Mouse (Mus musculus): ENCODE data around the gene Omp. TPM values are rescaled to one million over a fixed set of nuclear protein-coding genes. Genes with fewer than 3 reads are reported as not detected.

The Omp gene
- polyA plus RNA-seq, 1 experiment from 2014 or later = 0.37 TPM

DNA sequence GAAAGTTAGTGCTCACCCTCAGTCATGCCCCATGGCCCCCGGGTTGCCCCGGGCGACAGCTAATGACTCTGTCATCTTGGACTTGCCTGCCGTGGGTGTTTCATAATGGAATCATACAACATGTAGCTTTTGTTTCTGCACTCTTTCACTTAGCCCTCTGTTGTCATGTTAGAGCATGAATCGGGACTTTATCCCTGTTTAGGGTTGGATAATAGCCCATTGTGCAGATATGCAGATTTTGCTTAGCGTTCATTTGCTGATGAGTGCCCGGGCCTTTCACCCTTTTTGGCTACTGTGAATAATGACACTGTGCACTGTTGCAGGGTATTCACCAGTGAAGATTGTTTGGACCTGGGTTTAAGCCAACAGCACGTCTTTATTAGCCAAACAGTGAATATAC, 41.3 kb upstream of the Omp start:
- H3K9me3 ChIP-seq (ENCODE audit: control insufficient read depth, low read length) = no peaks in the 10 kb centered on the region
- H3K27me3 ChIP-seq (replicated peaks; ENCODE audit: control insufficient read depth, insufficient read depth, low read length) = no peaks in the 10 kb centered on the region; the same call in 1 of the 2 replicates
- no peak overlapping the region for H3K9ac ChIP-seq (ENCODE audit: low read depth, low read length)
- no peak overlapping the region for H3K4me3 ChIP-seq (ENCODE audit: low read length)
- H3K36me3 ChIP-seq (ENCODE audit: control insufficient read depth, insufficient read depth, low read length) = no peaks in the 10 kb centered on the region
- no peak overlapping the region for H3K27ac ChIP-seq (ENCODE audit: low read length)
- H3K4me2 ChIP-seq (ENCODE audit: low read depth, low read length) = no peak overlapping the region
- WGBS = 72% methylated on average over 8 of the region's 8 CpGs
- no peak for ATAC-seq
- no peaks in the 10 kb centered on the region; the same call in 1 of the 2 replicates for H3K4me1 ChIP-seq (ENCODE audit: control insufficient read depth, insufficient read depth, low read length)

DNA sequence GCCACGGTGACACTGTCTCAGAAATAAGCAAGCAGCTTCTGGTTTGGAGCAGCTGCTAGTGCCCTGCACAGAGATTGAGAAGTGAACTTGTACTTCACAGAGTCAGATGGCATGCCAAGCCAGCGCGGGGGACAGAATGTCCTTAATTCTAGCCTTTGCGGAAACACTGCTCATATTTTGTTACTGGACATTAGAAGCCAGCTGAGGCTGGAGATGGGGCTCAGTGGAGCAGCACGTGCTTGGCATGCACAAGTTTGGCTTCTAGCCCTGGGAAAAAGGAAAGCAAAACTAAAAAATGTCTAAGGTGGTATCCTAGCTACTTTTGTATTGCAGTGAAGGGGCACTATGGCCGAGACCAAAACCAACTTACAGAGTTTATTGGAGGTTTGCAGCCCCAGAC, 40.0 kb upstream of the Omp start:
- no peak overlapping the region for H3K4me2 ChIP-seq (ENCODE audit: low read depth, low read length)
- no peak for ATAC-seq
- no peaks in the 10 kb centered on the region for H3K9me3 ChIP-seq (ENCODE audit: control insufficient read depth, low read length)
- WGBS = 79% methylated on average over 6 of the region's 6 CpGs
- no peak overlapping the region; the same call in 1 of the 2 replicates for H3K27ac ChIP-seq (ENCODE audit: low read length)
- no peak overlapping the region for H3K4me3 ChIP-seq (ENCODE audit: low read length)
- H3K9ac ChIP-seq (ENCODE audit: low read depth, low read length) = no peak overlapping the region
- H3K36me3 ChIP-seq (ENCODE audit: control insufficient read depth, insufficient read depth, low read length) = no peaks in the 10 kb centered on the region
- no peaks in the 10 kb centered on the region; the same call in 1 of the 2 replicates for H3K4me1 ChIP-seq (ENCODE audit: control insufficient read depth, insufficient read depth, low read length)
- no peaks in the 10 kb centered on the region for H3K27me3 ChIP-seq (replicated peaks; ENCODE audit: control insufficient read depth, insufficient read depth, low read length)

DNA sequence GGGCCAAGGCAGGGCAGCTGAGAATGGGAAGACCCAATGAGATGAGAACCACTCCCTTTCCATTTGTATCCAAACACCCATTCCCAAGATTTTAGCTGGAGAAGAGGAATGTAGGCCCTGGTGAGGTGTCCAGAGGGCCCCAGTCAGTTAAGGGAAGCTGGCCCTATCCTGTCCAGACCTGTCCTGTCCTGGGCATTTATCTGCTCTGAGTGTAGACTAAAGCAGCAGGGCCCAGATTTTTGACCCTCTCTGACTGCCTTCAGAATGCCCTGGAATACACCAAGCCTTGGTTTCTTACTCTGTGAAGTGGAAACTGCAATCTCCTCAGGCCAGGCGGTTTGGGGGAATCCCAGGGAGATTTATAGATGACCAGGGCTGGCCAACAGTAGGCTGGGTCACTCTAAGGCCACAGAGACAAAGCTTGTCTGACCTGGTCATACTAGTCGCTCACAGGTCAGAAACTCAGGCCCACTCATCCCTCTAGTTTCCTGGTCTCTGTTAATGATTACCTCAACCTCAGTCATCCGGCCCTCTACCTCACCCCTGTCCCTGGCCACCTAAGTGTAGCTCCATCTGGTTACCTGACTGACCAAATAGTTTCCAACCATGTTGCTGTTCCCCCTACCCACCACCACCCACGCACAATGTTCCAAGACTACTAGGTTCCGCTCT, 33.4 kb upstream of the Omp start:
- Histone ChIP-seq H3K4me2 (ENCODE audit: low read depth, low read length) (peak overlapping the region; percentile 83), H3K27ac (ENCODE audit: low read length) (peak overlapping the region; percentile 90), H3K27me3 (replicated peaks; ENCODE audit: control insufficient read depth, insufficient read depth, low read length) (no peaks in the 10 kb centered on the region), H3K9me3 (ENCODE audit: control insufficient read depth, low read length) (no peaks in the 10 kb centered on the region), H3K4me1 (ENCODE audit: control insufficient read depth, insufficient read depth, low read length) (peaks cover 33% of the 10 kb centered on the region), H3K4me3 (ENCODE audit: low read length) (peak overlapping the region; percentile 95), H3K36me3 (ENCODE audit: control insufficient read depth, insufficient read depth, low read length) (no peaks in the 10 kb centered on the region), H3K9ac (ENCODE audit: low read depth, low read length) (peak overlapping the region; percentile 83)
- peak; percentile 54 for ATAC-seq
- WGBS = 71% methylated on average over 5 of the region's 5 CpGs

- H3K4me1 ChIP-seq (ENCODE audit: control insufficient read depth, insufficient read depth, low read length) = peaks cover 33% of the 10 kb centered on the region
- H3K4me2 ChIP-seq (ENCODE audit: low read depth, low read length) = peak within 1 kb of the TSS; percentile 83
- no peaks in the 10 kb centered on the region for H3K27me3 ChIP-seq (replicated peaks; ENCODE audit: control insufficient read depth, insufficient read depth, low read length)
- peak within 1 kb of the TSS; percentile 90 for H3K27ac ChIP-seq (ENCODE audit: low read length)
- peak within 1 kb of the TSS; percentile 95 for H3K4me3 ChIP-seq (ENCODE audit: low read length)
- H3K9ac ChIP-seq (ENCODE audit: low read depth, low read length) = peak within 1 kb of the TSS; percentile 83
- WGBS = 2% methylated on average over 43 of the region's 44 CpGs
- peak; percentile 86 for ATAC-seq
- H3K9me3 ChIP-seq (ENCODE audit: control insufficient read depth, low read length) = no peaks in the 10 kb centered on the region
- H3K36me3 ChIP-seq (ENCODE audit: control insufficient read depth, insufficient read depth, low read length) = no peaks in the 10 kb centered on the region
Measured at GRCm38 (mm10) chr7:98177929-98178559, 32.7 kb upstream of the Omp start, which contains the start of gene Capn5. Gene Capn5, minus strand, starts transcription at chr7:98178274.

- 3% methylated on average over 9 of the region's 9 CpGs for WGBS
- H3K27ac ChIP-seq (ENCODE audit: low read length) = peak overlapping the region; percentile 70
- ATAC-seq = no peak
Measured at GRCm38 (mm10) chr7:98177566-98177928, 32.2 kb upstream of the Omp start.

GRCm38 (mm10) chr7:98177071-98177485, 31.8 kb upstream of the Omp start:
- H3K27me3 ChIP-seq (replicated peaks; ENCODE audit: control insufficient read depth, insufficient read depth, low read length) = no peaks in the 10 kb centered on the region
- H3K9ac ChIP-seq (ENCODE audit: low read depth, low read length) = peak overlapping the region; percentile 83
- ATAC-seq = no peak
- peaks cover 33% of the 10 kb centered on the region for H3K4me1 ChIP-seq (ENCODE audit: control insufficient read depth, insufficient read depth, low read length)
- 42% methylated on average over 2 of the region's 2 CpGs for WGBS
- H3K36me3 ChIP-seq (ENCODE audit: control insufficient read depth, insufficient read depth, low read length) = no peaks in the 10 kb centered on the region
- H3K4me3 ChIP-seq (ENCODE audit: low read length) = peak overlapping the region; percentile 95
- peak overlapping the region; percentile 83 for H3K4me2 ChIP-seq (ENCODE audit: low read depth, low read length)
- no peaks in the 10 kb centered on the region for H3K9me3 ChIP-seq (ENCODE audit: control insufficient read depth, low read length)
- peak overlapping the region; percentile 70; the same call in 1 of the 2 replicates for H3K27ac ChIP-seq (ENCODE audit: low read length)

More at GRCm38 (mm10) chr7:98177566-98177928, 32.2 kb upstream of the Omp start:
- peak overlapping the region; percentile 95 for H3K4me3 ChIP-seq (ENCODE audit: low read length)
- no peaks in the 10 kb centered on the region for H3K9me3 ChIP-seq (ENCODE audit: control insufficient read depth, low read length)
- peaks cover 33% of the 10 kb centered on the region for H3K4me1 ChIP-seq (ENCODE audit: control insufficient read depth, insufficient read depth, low read length)
- peak overlapping the region; percentile 83 for H3K4me2 ChIP-seq (ENCODE audit: low read depth, low read length)
- H3K27me3 ChIP-seq (replicated peaks; ENCODE audit: control insufficient read depth, insufficient read depth, low read length) = no peaks in the 10 kb centered on the region
- no peaks in the 10 kb centered on the region for H3K36me3 ChIP-seq (ENCODE audit: control insufficient read depth, insufficient read depth, low read length)
- H3K9ac ChIP-seq (ENCODE audit: low read depth, low read length) = peak overlapping the region; percentile 83

DNA sequence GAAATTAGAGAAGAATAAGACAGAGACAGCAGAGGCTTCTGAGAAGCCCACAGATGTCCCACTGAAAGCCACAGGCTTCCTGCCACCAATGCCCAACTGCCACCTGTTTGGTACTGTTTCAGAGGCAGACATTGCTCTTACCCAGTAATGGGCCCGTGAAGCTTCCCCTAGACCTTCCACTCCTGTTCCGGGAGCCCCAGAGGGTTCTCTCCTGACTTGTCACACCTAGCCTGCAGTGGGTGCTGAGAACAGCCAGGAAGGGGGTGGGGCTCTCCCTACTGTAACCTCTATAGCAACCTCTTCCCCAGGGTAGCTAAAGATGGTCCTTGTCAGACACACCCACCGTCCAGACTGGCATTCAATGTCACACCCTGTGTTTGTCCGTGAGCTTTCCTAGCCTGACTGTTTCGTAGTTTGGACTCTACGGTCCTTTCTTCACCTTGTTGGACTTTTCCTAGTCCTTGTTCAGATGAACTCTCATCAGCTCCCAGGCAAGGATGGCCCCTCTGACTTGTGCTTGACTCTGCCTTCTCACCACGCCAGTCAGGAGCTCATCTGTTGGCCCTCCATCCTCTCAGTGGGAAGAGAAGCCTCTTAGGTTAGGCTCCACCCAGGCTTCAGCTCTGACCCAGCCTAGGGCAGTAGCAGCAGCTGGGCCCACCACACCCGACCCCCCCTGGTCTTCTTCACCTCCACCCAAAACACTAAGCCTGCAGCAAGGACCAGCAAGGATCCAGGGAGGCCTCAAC, 31.2 kb upstream of the Omp start:
- peak overlapping the region; percentile 83 for H3K4me2 ChIP-seq (ENCODE audit: low read depth, low read length)
- 65% methylated on average over 8 of the region's 8 CpGs for WGBS

GRCm38 (mm10) chr7:98174883-98175755, 29.8 kb upstream of the Omp start:
- H3K36me3 ChIP-seq (ENCODE audit: control insufficient read depth, insufficient read depth, low read length) = no peaks in the 10 kb centered on the region
- H3K9ac ChIP-seq (ENCODE audit: low read depth, low read length) = no peak overlapping the region
- peaks cover 43% of the 10 kb centered on the region for H3K4me1 ChIP-seq (ENCODE audit: control insufficient read depth, insufficient read depth, low read length)
- 77% methylated on average over 4 of the region's 4 CpGs for WGBS
- H3K27ac ChIP-seq (ENCODE audit: low read length) = no peak overlapping the region
- H3K27me3 ChIP-seq (replicated peaks; ENCODE audit: control insufficient read depth, insufficient read depth, low read length) = no peaks in the 10 kb centered on the region
- no peak for ATAC-seq
- no peaks in the 10 kb centered on the region for H3K9me3 ChIP-seq (ENCODE audit: control insufficient read depth, low read length)
- no peak overlapping the region for H3K4me3 ChIP-seq (ENCODE audit: low read length)
- no peak overlapping the region for H3K4me2 ChIP-seq (ENCODE audit: low read depth, low read length)

More for the DNA sequence above, 31.2 kb upstream of the Omp start:
- ATAC-seq = no peak
- Histone ChIP-seq H3K9me3 (ENCODE audit: control insufficient read depth, low read length) (no peaks in the 10 kb centered on the region), H3K27me3 (replicated peaks; ENCODE audit: control insufficient read depth, insufficient read depth, low read length) (no peaks in the 10 kb centered on the region), H3K9ac (ENCODE audit: low read depth, low read length) (peak overlapping the region; percentile 83), H3K36me3 (ENCODE audit: control insufficient read depth, insufficient read depth, low read length) (no peaks in the 10 kb centered on the region), H3K4me1 (ENCODE audit: control insufficient read depth, insufficient read depth, low read length) (peaks cover 36% of the 10 kb centered on the region), H3K27ac (ENCODE audit: low read length) (peak overlapping the region; percentile 18; the same call in 1 of the 2 replicates), H3K4me3 (ENCODE audit: low read length) (peak overlapping the region; percentile 9; the same call in 1 of the 2 replicates)
